Mouse (Mus musculus): ENCODE data around the gene Selenoh.

- TF ChIP-seq CTCF (IDR thresholded peaks at IDR 0.05; ENCODE audit: low read depth) (no peak), EP300 (IDR thresholded peaks at IDR 0.05; ENCODE audit: low read depth) (no peak)
These were observed 37.0 kb upstream of the Selenoh start for GRCm38 (mm10) chr2:84707523-84707922.

Data from liver, postnatal 0 days (tissue).